Mouse (Mus musculus): ENCODE measurements around the gene Olfr869.

Olfr869 gene

GRCm38 (mm10) chr9:20128709-20129108 is at the start of gene Olfr869:
Gene Olfr869 (plus strand): TSS chr9:20129009.
- TF ChIP-seq NANOG (IDR thresholded peaks at IDR 0.05; ENCODE audit: borderline replicate concordance, low read length) (no peak), CTCF (conservative IDR thresholded peaks at IDR 0.05; ENCODE audit: low read length) (no peak), POU5F1 (IDR thresholded peaks at IDR 0.05; ENCODE audit: borderline replicate concordance, low read length) (no peak)
- Histone ChIP-seq H3K27me3 (ENCODE audit: insufficient read depth, low read length) (no peaks in the 10 kb centered on the region), H3K4me3 (replicated peaks; ENCODE audit: low read length) (no peak within 1 kb of the TSS)

GRCm38 (mm10) chr9:20098326-20098725 is 30.5 kb upstream of the Olfr869 start, which contains the start of gene Olfr868:
Gene Olfr868 (plus strand): TSS chr9:20098626.
- no peaks in the 10 kb centered on the region for H3K27me3 ChIP-seq (ENCODE audit: insufficient read depth, low read length)
- no peaks in the 10 kb centered on the region for H3K36me3 ChIP-seq (ENCODE audit: insufficient read depth, low read length)
- no peaks in the 10 kb centered on the region for H3K4me1 ChIP-seq (replicated peaks; ENCODE audit: low read depth, low read length)
- TF ChIP-seq POU5F1 (IDR thresholded peaks at IDR 0.05; ENCODE audit: borderline replicate concordance, low read length) (no peak), CTCF (conservative IDR thresholded peaks at IDR 0.05; ENCODE audit: low read length) (no peak), NANOG (IDR thresholded peaks at IDR 0.05; ENCODE audit: borderline replicate concordance, low read length) (no peak)
- H3K4me3 ChIP-seq (replicated peaks; ENCODE audit: low read length), result no peak within 1 kb of the TSS
- no peaks in the 10 kb centered on the region for H3K9me3 ChIP-seq (ENCODE audit: low read length)

More at GRCm38 (mm10) chr9:20128709-20129108, at the start of gene Olfr869:
- Histone ChIP-seq H3K9me3 (ENCODE audit: low read length) (no peaks in the 10 kb centered on the region), H3K36me3 (ENCODE audit: insufficient read depth, low read length) (no peaks in the 10 kb centered on the region), H3K4me1 (replicated peaks; ENCODE audit: low read depth, low read length) (no peaks in the 10 kb centered on the region)

- H3K27me3 ChIP-seq (ENCODE audit: insufficient read depth, low read length), result no peaks in the 10 kb centered on the region
- H3K4me1 ChIP-seq (replicated peaks; ENCODE audit: low read depth, low read length), result no peaks in the 10 kb centered on the region
- no peaks in the 10 kb centered on the region for H3K36me3 ChIP-seq (ENCODE audit: insufficient read depth, low read length)
- TF ChIP-seq POU5F1 (IDR thresholded peaks at IDR 0.05; ENCODE audit: borderline replicate concordance, low read length) (no peak), CTCF (conservative IDR thresholded peaks at IDR 0.05; ENCODE audit: low read length) (no peak), NANOG (IDR thresholded peaks at IDR 0.05; ENCODE audit: borderline replicate concordance, low read length) (no peak)
- no peak overlapping the region for H3K4me3 ChIP-seq (replicated peaks; ENCODE audit: low read length)
- no peaks in the 10 kb centered on the region for H3K9me3 ChIP-seq (ENCODE audit: low read length)
Measured at GRCm38 (mm10) chr9:20149706-20150105, 20.9 kb downstream of the Olfr869 start.

- Histone ChIP-seq H3K4me1 (replicated peaks; ENCODE audit: low read depth, low read length) (no peaks in the 10 kb centered on the region), H3K36me3 (ENCODE audit: insufficient read depth, low read length) (no peaks in the 10 kb centered on the region), H3K4me3 (replicated peaks; ENCODE audit: low read length) (no peak within 1 kb of the TSS), H3K9me3 (ENCODE audit: low read length) (peaks cover 18% of the 10 kb centered on the region), H3K27me3 (ENCODE audit: insufficient read depth, low read length) (no peaks in the 10 kb centered on the region)
- no peak for TF ChIP-seq POU5F1 (IDR thresholded peaks at IDR 0.05; ENCODE audit: borderline replicate concordance, low read length)
- TF ChIP-seq NANOG (IDR thresholded peaks at IDR 0.05; ENCODE audit: borderline replicate concordance, low read length), result no peak
- no peak for TF ChIP-seq CTCF (conservative IDR thresholded peaks at IDR 0.05; ENCODE audit: low read length)
Measured at GRCm38 (mm10) chr9:20173957-20174356, 45.1 kb downstream of the Olfr869 start, which contains the start of gene Olfr870. Gene Olfr870 (minus strand): TSS chr9:20174057.

- H3K4me1 ChIP-seq (replicated peaks; ENCODE audit: low read depth, low read length), result no peaks in the 10 kb centered on the region
- H3K9me3 ChIP-seq (ENCODE audit: low read length), result peaks cover 61% of the 10 kb centered on the region
- TF ChIP-seq POU5F1 (IDR thresholded peaks at IDR 0.05; ENCODE audit: borderline replicate concordance, low read length) (no peak), CTCF (conservative IDR thresholded peaks at IDR 0.05; ENCODE audit: low read length) (no peak), NANOG (IDR thresholded peaks at IDR 0.05; ENCODE audit: borderline replicate concordance, low read length) (no peak)
- no peaks in the 10 kb centered on the region for H3K27me3 ChIP-seq (ENCODE audit: insufficient read depth, low read length)
- H3K4me3 ChIP-seq (replicated peaks; ENCODE audit: low read length), result no peak overlapping the region
- H3K36me3 ChIP-seq (ENCODE audit: insufficient read depth, low read length), result no peaks in the 10 kb centered on the region
Measured at GRCm38 (mm10) chr9:20179463-20179862, 50.7 kb downstream of the Olfr869 start.

All from E14TG2a.4 (cell line).